Mouse (Mus musculus): ENCODE results near the gene Tsc22d4.

- no peak for TF ChIP-seq GATA1 (IDR thresholded peaks at IDR 0.05; ENCODE audit: borderline replicate concordance, low read length)
- no peak for TF ChIP-seq FLI1 (IDR thresholded peaks at IDR 0.05; ENCODE audit: low read length)
These were observed 32.1 kb upstream of the Tsc22d4 start for GRCm38 (mm10) chr5:137713454-137713853.
